Mouse (Mus musculus) skeletal muscle tissue, postnatal 0 days (tissue): ENCODE results near the gene Preb. TPM values are rescaled to one million over a fixed set of nuclear protein-coding genes. Genes with fewer than 3 reads are reported as not detected.

ENCODE experiments used
- polyA plus RNA-seq: library from polyadenylated mRNA; unstranded; fragments of >200 nt; fragmentation: Nextera tagmentation; extraction: Ambion mirVana; gene quantifications from 2 replicates; pipeline ENCODE4 v1.2.1, GENCODE M21; 2015

Gene Preb
- 84.0 and 85.7 TPM in 2 replicates for polyA plus RNA-seq

DNA sequence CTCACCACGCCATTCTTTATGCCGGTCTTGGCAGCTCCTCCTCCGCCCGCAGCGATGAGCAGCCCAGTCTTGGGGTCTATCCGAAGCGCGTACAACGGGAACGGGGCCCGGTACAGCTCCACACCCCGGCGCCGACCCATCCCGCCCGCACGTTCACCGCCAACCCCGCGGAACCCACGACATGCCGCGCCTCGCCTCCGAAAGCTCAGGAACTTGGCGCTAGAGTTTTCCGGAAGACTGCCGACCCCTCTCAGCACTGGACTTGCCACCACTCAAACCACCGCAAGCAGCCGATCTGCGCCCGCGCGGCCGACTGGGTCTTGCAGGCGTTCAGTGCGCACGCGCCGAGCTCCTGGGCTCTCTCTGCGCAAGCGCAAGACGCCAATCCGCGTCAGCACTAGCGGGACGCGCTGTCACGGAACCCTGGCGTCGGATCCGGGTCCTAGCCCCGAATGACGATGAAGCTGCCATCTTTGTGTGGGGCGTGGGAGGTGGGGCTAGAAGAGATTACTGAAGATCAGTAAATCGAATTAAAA lies at the start of gene Preb:
Gene Preb, minus strand, starts transcription at position 396 of the 536 bp plus-strand sequence.

DNA sequence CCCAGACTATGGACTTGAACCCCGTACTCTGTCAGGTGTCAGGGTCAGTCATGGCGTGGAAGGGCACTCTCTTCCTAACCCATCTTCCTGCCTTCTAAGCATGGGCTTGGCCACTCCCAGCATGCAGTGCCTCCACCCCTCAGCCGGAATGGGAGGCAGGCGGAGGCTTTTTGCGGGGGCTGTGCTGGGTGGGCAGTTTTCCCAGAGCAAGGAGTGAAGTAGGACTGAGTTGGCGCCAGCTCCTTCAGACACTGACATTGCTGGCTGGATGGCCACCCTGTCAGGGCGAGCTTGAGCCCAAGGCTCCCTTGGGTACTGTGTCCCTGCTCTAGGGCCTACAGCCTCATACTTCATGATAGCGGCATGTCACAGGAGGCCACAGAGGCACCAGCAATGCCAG lies 8.3 kb upstream of the Preb start, which contains the start of gene Tcf23:
Gene Tcf23, plus strand, starts transcription at position 247 of the 400 bp plus-strand sequence.

DNA sequence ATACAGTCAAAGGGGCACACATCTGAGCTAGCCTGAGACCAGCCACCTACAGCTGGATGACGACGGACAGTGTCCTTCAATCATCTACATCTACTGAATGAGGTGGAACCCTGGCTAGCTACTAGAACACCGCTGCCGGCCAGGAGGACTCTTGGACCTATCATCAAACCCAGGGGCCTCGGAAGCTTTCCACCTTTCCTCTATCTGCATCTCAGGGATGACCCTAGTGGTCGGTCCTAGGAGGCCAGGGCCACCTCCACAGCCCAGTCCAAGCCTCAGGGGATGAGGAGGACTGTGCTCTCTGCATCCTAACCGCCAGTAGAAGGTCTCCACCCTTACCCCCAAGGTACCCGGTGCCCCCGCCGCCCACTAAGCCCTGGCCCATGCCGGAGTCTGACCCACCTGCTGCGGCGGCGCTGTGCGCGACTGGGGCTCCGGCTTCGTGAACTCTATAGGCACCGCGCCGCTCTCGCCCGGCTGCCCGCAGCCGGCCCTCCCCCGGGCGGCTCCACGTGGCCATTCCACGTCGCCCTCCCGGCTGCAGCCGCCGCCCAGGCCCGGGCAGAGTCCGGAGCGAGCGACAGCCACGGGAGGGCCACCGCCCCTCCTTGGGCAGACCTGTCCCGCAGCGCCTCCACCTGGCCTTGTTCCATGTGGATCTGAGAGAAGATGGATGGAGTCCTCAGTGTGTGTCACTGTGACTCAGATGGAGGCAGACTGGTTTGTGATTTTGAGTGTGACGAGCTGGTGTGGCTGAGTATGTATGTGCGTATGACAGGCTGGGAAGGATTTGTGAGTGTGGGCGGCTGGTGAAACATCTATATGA lies 15.0 kb downstream of the Preb start, which contains the start of gene Cgref1:
Gene Cgref1, minus strand, starts transcription at position 636 of the 826 bp plus-strand sequence.

DNA sequence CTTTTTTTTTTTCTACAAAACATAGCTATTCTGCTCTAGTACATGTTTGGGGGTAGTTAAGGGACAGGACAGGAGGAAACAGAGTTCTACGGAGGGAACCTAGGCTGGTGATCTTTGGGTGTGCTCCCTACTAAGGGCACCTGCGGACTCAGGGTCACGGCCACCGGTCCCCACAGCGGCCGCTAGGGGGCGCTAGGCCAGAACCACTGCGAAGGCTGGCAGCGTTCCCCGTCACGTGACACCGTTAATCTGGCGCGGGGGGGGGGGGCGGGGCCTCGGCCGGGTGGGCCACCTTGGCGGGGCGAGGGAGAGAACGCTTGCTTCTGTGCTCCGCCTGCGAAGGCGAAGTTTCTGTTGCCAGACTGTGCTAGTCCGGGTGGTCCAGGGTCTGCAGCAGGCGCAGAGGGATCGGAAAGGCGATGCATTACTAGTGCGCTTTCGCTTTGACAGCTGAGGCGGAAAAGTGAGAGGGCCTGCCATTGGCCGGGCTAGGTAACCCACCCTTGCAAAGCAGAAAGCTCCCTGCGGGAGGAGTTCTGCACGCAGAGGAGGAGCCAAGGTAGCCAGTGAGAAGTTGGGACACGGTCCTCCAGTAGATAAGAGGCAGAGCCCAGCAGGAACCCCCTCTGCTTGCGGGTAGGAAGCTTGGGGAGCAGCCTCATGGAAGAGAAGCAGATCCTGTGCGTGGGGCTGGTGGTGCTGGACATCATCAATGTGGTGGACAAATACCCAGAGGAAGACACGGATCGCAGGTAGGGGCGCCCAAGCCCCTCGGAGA lies 38.7 kb downstream of the Preb start, which contains the start of gene Khk:
Gene Khk, plus strand, starts transcription at position 176 of the 778 bp plus-strand sequence.

DNA sequence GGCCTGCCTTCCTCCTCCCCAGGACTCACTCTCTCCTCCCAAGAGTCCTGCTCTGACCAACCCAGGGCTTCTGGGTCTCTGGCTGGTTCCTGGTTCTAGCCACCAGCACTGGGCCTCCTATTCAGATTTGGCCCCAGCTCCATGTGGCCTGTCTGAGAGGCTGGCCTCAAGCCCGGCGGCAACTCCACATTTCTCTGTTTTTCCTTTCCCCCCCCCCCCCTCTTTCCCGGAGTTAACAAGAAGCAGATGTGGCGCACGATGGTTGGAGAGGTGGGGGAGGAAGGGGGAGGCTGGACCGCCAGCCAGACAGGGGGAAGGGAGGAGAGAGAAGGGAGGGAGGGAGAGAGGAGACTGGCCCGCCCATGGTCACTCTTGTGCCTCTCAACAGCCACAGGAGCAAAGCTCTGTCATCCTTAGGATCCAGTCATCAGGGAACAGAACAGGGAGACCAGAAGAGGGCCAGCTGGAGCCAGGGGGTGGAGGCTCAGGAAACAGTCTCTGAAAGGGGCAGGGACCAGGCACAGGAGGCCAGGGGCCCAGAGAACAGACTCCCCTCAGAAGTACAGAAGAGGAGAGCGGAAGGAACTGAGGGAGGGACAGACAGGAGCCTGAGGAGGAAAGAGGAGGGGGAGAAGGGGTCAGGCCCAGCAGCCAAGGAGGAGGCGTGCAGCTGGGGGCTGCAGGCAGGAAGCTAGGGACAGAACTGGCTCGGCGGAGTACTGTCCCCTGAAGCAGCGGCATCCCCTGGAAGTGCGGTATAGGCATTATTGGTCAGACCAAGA lies 46.9 kb downstream of the Preb start, which contains the start of gene Emilin1:
Gene Emilin1, plus strand, starts transcription at position 343 of the 782 bp plus-strand sequence.

DNA sequence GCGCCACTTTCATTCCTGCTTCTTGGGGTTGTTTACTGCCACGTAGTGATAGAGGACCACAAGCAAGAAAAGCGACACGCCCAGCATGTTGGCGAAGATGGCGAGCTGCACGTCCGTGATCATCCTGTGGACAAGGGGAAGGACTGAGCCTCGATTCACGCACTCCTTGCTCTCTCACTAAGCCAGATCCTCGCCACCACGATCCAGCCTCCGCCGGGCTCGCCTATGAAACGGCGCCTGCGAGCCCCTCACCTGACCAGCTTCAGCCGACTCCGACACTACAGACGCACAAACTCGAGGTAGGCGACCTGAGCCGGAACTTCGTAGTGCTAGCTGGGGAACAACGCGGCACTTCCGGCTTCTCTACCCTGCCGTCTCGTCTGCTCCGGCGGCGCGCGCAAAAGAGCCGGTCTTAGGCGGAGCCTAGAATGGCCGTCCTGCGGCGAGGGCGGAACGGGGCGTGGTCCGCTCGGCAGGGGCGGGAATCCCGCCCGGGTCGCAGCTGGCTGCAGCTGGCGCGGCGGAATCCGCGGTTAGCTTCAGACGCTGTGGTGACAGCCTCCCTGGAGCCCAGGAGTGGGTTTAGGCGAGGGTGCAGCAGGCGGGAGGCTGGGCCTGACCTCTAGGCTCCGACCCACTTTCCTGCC lies 52.6 kb downstream of the Preb start, which contains the start of gene Ost4:
Gene Ost4, minus strand, starts transcription at position 376 of the 647 bp plus-strand sequence.

Other genes starting within 250 kb of the Preb start
- 3.2 and 3.3 TPM in 2 replicates for gene Dpysl5, start 248.8 kb downstream of the Preb start, polyA plus RNA-seq
- gene Mapre3, start 145.7 kb downstream of the Preb start, polyA plus RNA-seq, result 54.6 and 55.1 TPM in 2 replicates
- gene Tmem214, start 92.3 kb downstream of the Preb start, polyA plus RNA-seq, result 46.0 and 49.8 TPM in 2 replicates
- 2.7 and 3.9 TPM in 2 replicates for gene Agbl5, start 71.7 kb downstream of the Preb start, polyA plus RNA-seq
- 291 and 336 TPM in 2 replicates for gene Ost4, start 52.6 kb downstream of the Preb start, polyA plus RNA-seq
- gene Emilin1, start 47.0 kb downstream of the Preb start, polyA plus RNA-seq, result 59.3 and 67.0 TPM in 2 replicates
- gene Khk, start 38.9 kb downstream of the Preb start, polyA plus RNA-seq, result 32.8 and 34.8 TPM in 2 replicates
- 18.3 and 20.6 TPM in 2 replicates for gene Cgref1, start 14.8 kb downstream of the Preb start, polyA plus RNA-seq
- gene Tcf23, start 8.3 kb upstream of the Preb start, polyA plus RNA-seq, result 0.07 TPM in 1 of 2 replicates, not detected in the other
- gene Atraid, start 88.0 kb upstream of the Preb start, polyA plus RNA-seq, result 262 and 282 TPM in 2 replicates
- gene Slc5a6, start 88.6 kb upstream of the Preb start, polyA plus RNA-seq, result 10.1 and 11.2 TPM in 2 replicates
- gene Cad, start 94.4 kb upstream of the Preb start, polyA plus RNA-seq, result 6.1 and 6.4 TPM in 2 replicates
- gene Dnajc5g, start 145.9 kb upstream of the Preb start, polyA plus RNA-seq, result not detected in 2 replicates
- gene Slc30a3, start 147.9 kb upstream of the Preb start, polyA plus RNA-seq, result 0.08 TPM in 1 of 2 replicates, not detected in the other
- 210 and 232 TPM in 2 replicates for gene Trim54, start 156.4 kb upstream of the Preb start, polyA plus RNA-seq
- gene Ucn, start 178.5 kb upstream of the Preb start, polyA plus RNA-seq, result 1.1 TPM in 2 replicates
- gene Mpv17, start 193.9 kb upstream of the Preb start, polyA plus RNA-seq, result 62.8 and 67.1 TPM in 2 replicates
- gene Gm29609, start 219.6 kb upstream of the Preb start, polyA plus RNA-seq, result 0.51 and 0.68 TPM in 2 replicates
- gene Gtf3c2, start 219.8 kb upstream of the Preb start, polyA plus RNA-seq, result 20.8 and 21.8 TPM in 2 replicates
- gene Snx17, start 232.9 kb upstream of the Preb start, polyA plus RNA-seq, result 96.4 and 109 TPM in 2 replicates
- 61.4 and 74.4 TPM in 2 replicates for gene Eif2b4, start 233.1 kb upstream of the Preb start, polyA plus RNA-seq
- gene Zfp513, start 241.9 kb upstream of the Preb start, polyA plus RNA-seq, result 3.6 and 6.5 TPM in 2 replicates